Mouse (Mus musculus): Measurements from ENCODE around the gene Usp5. TPM values are rescaled to one million over a fixed set of nuclear protein-coding genes. Genes with fewer than 3 reads are reported as not detected.
A peak's percentile ranks its signal among the peaks of the same experiment; 100 is the strongest.

Gene Usp5
- total and polyA plus RNA-seq, 2 experiments from 2014 or later, result 201 to 218 TPM

DNA sequence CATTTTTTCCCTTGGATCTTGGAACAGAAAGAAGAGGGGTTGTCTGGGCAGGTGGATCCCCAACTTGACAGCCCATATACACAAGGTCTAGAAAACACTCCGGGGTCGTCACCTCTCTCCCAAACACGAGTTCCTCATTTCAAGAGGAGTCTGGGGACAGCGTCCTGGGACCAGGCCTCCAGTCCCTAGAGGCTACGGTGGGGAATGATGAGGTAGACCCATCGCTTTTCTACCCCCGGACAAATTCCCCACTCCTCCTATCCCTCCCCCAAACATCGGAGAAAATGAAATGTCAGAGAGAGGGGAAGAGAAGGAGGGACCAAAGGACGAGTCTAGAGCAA, 60.6 kb downstream of the Usp5 start:
- H3K9ac ChIP-seq (replicated peaks; ENCODE audit: low read length, poor library complexity, severe bottlenecking), result peak overlapping the region; percentile 76
- H3K4me3 ChIP-seq (ENCODE audit: low read depth, low read length), result peak overlapping the region; percentile 53
- DNase-seq (ENCODE audit: low spot score) (no peak), ATAC-seq (ENCODE audit: low FRiP score) (peak; percentile 2; the same call in 1 of the 2 replicates)
- no peak for TF ChIP-seq CTCF (IDR thresholded peaks at IDR 0.05)
- H3K27me3 ChIP-seq (ENCODE audit: insufficient read depth, low read length), result no peaks in the 10 kb centered on the region
- WGBS, result 6% methylated on average over 9 of the region's 9 CpGs
- H3K9me3 ChIP-seq (ENCODE audit: low read length), result no peaks in the 10 kb centered on the region
- peaks cover 15% of the 10 kb centered on the region; the same call in 1 of the 2 replicates for H3K4me1 ChIP-seq (ENCODE audit: insufficient read depth, low read length)
- H3K4me2 ChIP-seq (ENCODE audit: low read depth, low read length, poor library complexity, severe bottlenecking), result peak overlapping the region; percentile 75
- H3K36me3 ChIP-seq (ENCODE audit: insufficient read depth, low read length), result 0 out of 2 replicates have a peak, but pooled peaks cover 2% of the 10 kb centered on the region
- H3K27ac ChIP-seq (ENCODE audit: low read depth, low read length), result peak overlapping the region; percentile 60

DNA sequence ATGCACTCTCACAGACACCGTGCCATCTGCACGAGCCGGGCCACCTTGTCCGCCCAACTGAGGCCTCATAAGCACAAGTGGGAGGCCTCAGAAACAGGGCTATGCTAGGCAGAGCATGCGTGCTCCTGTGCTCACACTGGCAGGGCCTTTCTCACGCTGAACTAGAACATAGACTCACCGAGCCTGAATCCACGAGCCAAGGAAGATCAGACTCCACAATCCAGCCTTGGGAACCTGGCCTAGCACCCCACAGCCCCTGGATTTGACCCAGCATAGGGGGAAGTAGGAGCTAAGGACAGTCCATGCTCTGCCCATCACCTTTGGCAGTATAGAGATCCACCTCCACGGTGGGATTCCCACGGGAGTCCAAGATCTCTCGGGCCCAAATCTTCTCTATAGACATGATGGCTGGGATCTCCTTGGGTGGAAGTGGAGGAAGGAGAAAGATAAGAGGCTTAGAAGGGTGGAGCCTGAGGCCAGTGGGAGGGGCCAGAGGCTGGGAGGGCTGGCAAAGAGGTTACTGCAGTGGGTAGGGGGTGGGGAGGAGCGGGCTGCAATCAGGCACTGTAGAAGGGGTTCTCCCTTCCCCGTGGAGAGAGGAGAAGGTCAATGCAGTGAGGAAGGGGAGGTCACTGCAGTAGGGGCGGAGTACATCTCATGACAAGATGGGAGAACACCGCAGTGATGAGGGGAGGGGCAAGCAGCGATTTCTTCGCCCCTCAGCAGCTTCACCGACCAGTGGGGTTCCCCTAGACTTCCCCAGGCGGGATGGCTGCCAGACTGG, 61.2 kb downstream of the Usp5 start:
- ATAC-seq (ENCODE audit: low FRiP score), result peak; percentile 24
- peak; percentile 54 for DNase-seq (ENCODE audit: low spot score)
- Histone ChIP-seq H3K4me2 (ENCODE audit: low read depth, low read length, poor library complexity, severe bottlenecking) (peak overlapping the region; percentile 75), H3K27ac (ENCODE audit: low read depth, low read length) (peak overlapping the region; percentile 60), H3K9me3 (ENCODE audit: low read length) (no peaks in the 10 kb centered on the region), H3K36me3 (ENCODE audit: insufficient read depth, low read length) (0 out of 2 replicates have a peak, but pooled peaks cover 2% of the 10 kb centered on the region), H3K27me3 (ENCODE audit: insufficient read depth, low read length) (no peaks in the 10 kb centered on the region), H3K9ac (replicated peaks; ENCODE audit: low read length, poor library complexity, severe bottlenecking) (peak overlapping the region; percentile 76), H3K4me1 (ENCODE audit: insufficient read depth, low read length) (peaks cover 15% of the 10 kb centered on the region; the same call in 1 of the 2 replicates), H3K4me3 (ENCODE audit: low read depth, low read length) (peak overlapping the region; percentile 53)
- WGBS, result 24% methylated on average over 19 of the region's 19 CpGs
- no peak for TF ChIP-seq CTCF (IDR thresholded peaks at IDR 0.05)

DNA sequence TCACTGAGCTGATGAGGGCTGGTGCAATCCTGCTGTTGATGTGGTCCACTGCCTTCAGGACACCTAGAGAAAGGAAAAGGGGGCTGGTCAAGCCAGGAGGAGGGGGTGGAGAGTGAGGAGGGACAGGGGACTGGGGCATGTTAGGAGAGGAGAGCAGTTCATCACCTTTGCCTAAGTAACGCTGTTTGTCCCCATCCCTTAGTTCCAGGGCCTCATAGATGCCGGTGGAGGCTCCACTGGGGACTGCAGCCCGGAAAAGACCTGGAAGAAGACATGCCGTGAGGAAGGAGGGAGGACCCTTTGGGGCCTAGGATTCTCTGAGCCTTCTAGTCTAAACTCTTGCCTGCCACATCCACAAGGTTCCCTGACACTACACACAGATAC, 61.8 kb downstream of the Usp5 start:
- H3K4me1 ChIP-seq (ENCODE audit: insufficient read depth, low read length), result peaks cover 15% of the 10 kb centered on the region; the same call in 1 of the 2 replicates
- H3K9me3 ChIP-seq (ENCODE audit: low read length), result no peaks in the 10 kb centered on the region
- no peaks in the 10 kb centered on the region for H3K27me3 ChIP-seq (ENCODE audit: insufficient read depth, low read length)
- H3K4me2 ChIP-seq (ENCODE audit: low read depth, low read length, poor library complexity, severe bottlenecking), result peak overlapping the region; percentile 75
- no peak for ATAC-seq (ENCODE audit: low FRiP score)
- WGBS, result 32% methylated on average over 4 of the region's 4 CpGs
- peak overlapping the region; percentile 53; the same call in 1 of the 2 replicates for H3K4me3 ChIP-seq (ENCODE audit: low read depth, low read length)
- peak overlapping the region; percentile 60 for H3K27ac ChIP-seq (ENCODE audit: low read depth, low read length)
- no peak for DNase-seq (ENCODE audit: low spot score)
- peak overlapping the region; percentile 76 for H3K9ac ChIP-seq (replicated peaks; ENCODE audit: low read length, poor library complexity, severe bottlenecking)
- peaks cover 7% of the 10 kb centered on the region; the same call in 1 of the 2 replicates for H3K36me3 ChIP-seq (ENCODE audit: insufficient read depth, low read length)
- TF ChIP-seq CTCF (IDR thresholded peaks at IDR 0.05), result no peak

DNA sequence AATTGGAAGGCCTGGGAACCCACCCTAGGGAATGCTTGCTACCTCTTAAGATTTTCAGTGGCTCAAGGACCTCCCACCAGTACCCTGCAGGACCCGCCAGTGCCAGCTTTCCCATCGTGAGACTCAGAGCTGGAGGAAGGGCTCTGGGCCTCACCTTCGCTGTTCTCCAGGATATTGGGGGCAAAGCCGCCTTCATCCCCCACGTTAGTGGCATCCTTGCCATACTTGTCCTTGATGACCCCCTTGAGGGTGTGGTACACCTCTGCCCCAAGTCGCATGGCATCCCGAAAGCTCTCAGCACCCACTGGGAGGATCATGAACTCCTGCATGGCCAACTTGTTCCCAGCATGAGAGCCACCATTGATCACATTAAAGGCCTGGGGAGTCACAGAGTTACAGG, 63.3 kb downstream of the Usp5 start:
- Histone ChIP-seq H3K4me1 (ENCODE audit: insufficient read depth, low read length) (peaks cover 15% of the 10 kb centered on the region; the same call in 1 of the 2 replicates), H3K36me3 (ENCODE audit: insufficient read depth, low read length) (peaks cover 11% of the 10 kb centered on the region), H3K9ac (replicated peaks; ENCODE audit: low read length, poor library complexity, severe bottlenecking) (no peak overlapping the region), H3K27ac (ENCODE audit: low read depth, low read length) (no peak overlapping the region), H3K9me3 (ENCODE audit: low read length) (no peaks in the 10 kb centered on the region), H3K4me3 (ENCODE audit: low read depth, low read length) (no peak overlapping the region), H3K27me3 (ENCODE audit: insufficient read depth, low read length) (no peaks in the 10 kb centered on the region), H3K4me2 (ENCODE audit: low read depth, low read length, poor library complexity, severe bottlenecking) (no peak overlapping the region)
- DNase-seq (ENCODE audit: low spot score) (no peak), ATAC-seq (ENCODE audit: low FRiP score) (no peak)
- no peak for TF ChIP-seq CTCF (IDR thresholded peaks at IDR 0.05)
- 83% methylated on average over 7 of the region's 7 CpGs for WGBS

Other genes with a start within 250 kb of the Usp5 start
- gene C1s2, start 193.4 kb downstream of the Usp5 start, total RNA-seq (2014; rRNA removed), result 0.09 TPM in 1 of 2 replicates, not detected in the other
- gene C1s2, start 193.4 kb downstream of the Usp5 start, polyA plus RNA-seq (2015; fragmentation: Nextera tagmentation; extraction: Ambion mirVana), result 0.13 and 0.21 TPM in 2 replicates
- gene Lpcat3, start 166.5 kb downstream of the Usp5 start, total RNA-seq (2014; rRNA removed), result 31.4 and 35.0 TPM in 2 replicates
- 40.0 and 43.2 TPM in 2 replicates for gene Lpcat3, start 166.5 kb downstream of the Usp5 start, polyA plus RNA-seq (2015; fragmentation: Nextera tagmentation; extraction: Ambion mirVana)
- 75.6 and 99.9 TPM in 2 replicates for gene Emg1, start 117.3 kb downstream of the Usp5 start, total RNA-seq (2014; rRNA removed)
- 87.2 and 89.8 TPM in 2 replicates for gene Emg1, start 117.3 kb downstream of the Usp5 start, polyA plus RNA-seq (2015; fragmentation: Nextera tagmentation; extraction: Ambion mirVana)
- 197 and 230 TPM in 2 replicates for gene Phb2, start 117.1 kb downstream of the Usp5 start, total RNA-seq (2014; rRNA removed)
- 265 and 269 TPM in 2 replicates for gene Phb2, start 117.1 kb downstream of the Usp5 start, polyA plus RNA-seq (2015; fragmentation: Nextera tagmentation; extraction: Ambion mirVana)
- gene Ptpn6, start 90.8 kb downstream of the Usp5 start, total RNA-seq (2014; rRNA removed), result 2.3 and 3.4 TPM in 2 replicates
- 3.2 and 4.0 TPM in 2 replicates for gene Ptpn6, start 90.8 kb downstream of the Usp5 start, polyA plus RNA-seq (2015; fragmentation: Nextera tagmentation; extraction: Ambion mirVana)
- gene Grcc10, start 88.1 kb downstream of the Usp5 start, total RNA-seq (2014; rRNA removed), result 244 and 246 TPM in 2 replicates
- gene Grcc10, start 88.1 kb downstream of the Usp5 start, polyA plus RNA-seq (2015; fragmentation: Nextera tagmentation; extraction: Ambion mirVana), result 710 and 723 TPM in 2 replicates
- gene Gm45234, start 73.5 kb downstream of the Usp5 start, total RNA-seq (2014; rRNA removed), result not detected in 2 replicates
- not detected in 2 replicates for gene Gm45234, start 73.5 kb downstream of the Usp5 start, polyA plus RNA-seq (2015; fragmentation: Nextera tagmentation; extraction: Ambion mirVana)
- 30.7 and 38.0 TPM in 2 replicates for gene Atn1, start 73.0 kb downstream of the Usp5 start, total RNA-seq (2014; rRNA removed)
- gene Atn1, start 73.0 kb downstream of the Usp5 start, polyA plus RNA-seq (2015; fragmentation: Nextera tagmentation; extraction: Ambion mirVana), result 25.5 and 30.4 TPM in 2 replicates
- 221 and 267 TPM in 2 replicates for gene Eno2, start 59.8 kb downstream of the Usp5 start, total RNA-seq (2014; rRNA removed)
- gene Eno2, start 59.8 kb downstream of the Usp5 start, polyA plus RNA-seq (2015; fragmentation: Nextera tagmentation; extraction: Ambion mirVana), result 175 and 189 TPM in 2 replicates
- 12.7 and 12.8 TPM in 2 replicates for gene Lrrc23, start 49.8 kb downstream of the Usp5 start, total RNA-seq (2014; rRNA removed)
- gene Lrrc23, start 49.8 kb downstream of the Usp5 start, polyA plus RNA-seq (2015; fragmentation: Nextera tagmentation; extraction: Ambion mirVana), result 6.1 and 9.0 TPM in 2 replicates
- gene Spsb2, start 20.8 kb downstream of the Usp5 start, total RNA-seq (2014; rRNA removed), result 5.9 and 9.3 TPM in 2 replicates
- 10.2 and 10.9 TPM in 2 replicates for gene Spsb2, start 20.8 kb downstream of the Usp5 start, polyA plus RNA-seq (2015; fragmentation: Nextera tagmentation; extraction: Ambion mirVana)
- 392 and 419 TPM in 2 replicates for gene Tpi1, start 15.2 kb downstream of the Usp5 start, total RNA-seq (2014; rRNA removed)
- 415 and 480 TPM in 2 replicates for gene Tpi1, start 15.2 kb downstream of the Usp5 start, polyA plus RNA-seq (2015; fragmentation: Nextera tagmentation; extraction: Ambion mirVana)
- 9.4 and 16.7 TPM in 2 replicates for gene Cdca3, start 63 bp upstream of the Usp5 start, total RNA-seq (2014; rRNA removed)
- gene Cdca3, start 63 bp upstream of the Usp5 start, polyA plus RNA-seq (2015; fragmentation: Nextera tagmentation; extraction: Ambion mirVana), result 15.0 and 16.0 TPM in 2 replicates
- 0.52 and 0.66 TPM in 2 replicates for gene Gnb3, start 10.8 kb upstream of the Usp5 start, total RNA-seq (2014; rRNA removed)
- 0.23 and 1.1 TPM in 2 replicates for gene Gnb3, start 10.8 kb upstream of the Usp5 start, polyA plus RNA-seq (2015; fragmentation: Nextera tagmentation; extraction: Ambion mirVana)
- gene P3h3, start 28.3 kb upstream of the Usp5 start, total RNA-seq (2014; rRNA removed), result 67.4 and 74.4 TPM in 2 replicates
- 9.8 and 11.2 TPM in 2 replicates for gene P3h3, start 28.3 kb upstream of the Usp5 start, polyA plus RNA-seq (2015; fragmentation: Nextera tagmentation; extraction: Ambion mirVana)
- gene Gpr162, start 34.5 kb upstream of the Usp5 start, total RNA-seq (2014; rRNA removed), result 198 and 225 TPM in 2 replicates
- 38.3 and 39.3 TPM in 2 replicates for gene Gpr162, start 34.5 kb upstream of the Usp5 start, polyA plus RNA-seq (2015; fragmentation: Nextera tagmentation; extraction: Ambion mirVana)
- gene Cd4, start 58.7 kb upstream of the Usp5 start, total RNA-seq (2014; rRNA removed), result 0.19 and 2.8 TPM in 2 replicates
- gene Cd4, start 58.7 kb upstream of the Usp5 start, polyA plus RNA-seq (2015; fragmentation: Nextera tagmentation; extraction: Ambion mirVana), result 0.25 and 0.58 TPM in 2 replicates
- 1.1 and 2.1 TPM in 2 replicates for gene Lag3, start 82.2 kb upstream of the Usp5 start, total RNA-seq (2014; rRNA removed)
- 2.8 and 3.5 TPM in 2 replicates for gene Lag3, start 82.2 kb upstream of the Usp5 start, polyA plus RNA-seq (2015; fragmentation: Nextera tagmentation; extraction: Ambion mirVana)
- gene Ptms, start 90.6 kb upstream of the Usp5 start, total RNA-seq (2014; rRNA removed), result 814 and 944 TPM in 2 replicates
- gene Ptms, start 90.6 kb upstream of the Usp5 start, polyA plus RNA-seq (2015; fragmentation: Nextera tagmentation; extraction: Ambion mirVana), result 810 TPM in 2 replicates
- gene Mlf2, start 101.9 kb upstream of the Usp5 start, total RNA-seq (2014; rRNA removed), result 512 and 647 TPM in 2 replicates
- gene Mlf2, start 101.9 kb upstream of the Usp5 start, polyA plus RNA-seq (2015; fragmentation: Nextera tagmentation; extraction: Ambion mirVana), result 628 and 643 TPM in 2 replicates
- 108 and 131 TPM in 2 replicates for gene Cops7a, start 136.1 kb upstream of the Usp5 start, total RNA-seq (2014; rRNA removed)
- gene Cops7a, start 136.1 kb upstream of the Usp5 start, polyA plus RNA-seq (2015; fragmentation: Nextera tagmentation; extraction: Ambion mirVana), result 92.3 and 97.1 TPM in 2 replicates
- gene Pianp, start 167.2 kb upstream of the Usp5 start, total RNA-seq (2014; rRNA removed), result 31.8 and 36.1 TPM in 2 replicates
- gene Pianp, start 167.2 kb upstream of the Usp5 start, polyA plus RNA-seq (2015; fragmentation: Nextera tagmentation; extraction: Ambion mirVana), result 97.0 and 97.5 TPM in 2 replicates
- gene Zfp384, start 179.7 kb upstream of the Usp5 start, total RNA-seq (2014; rRNA removed), result 33.2 and 38.6 TPM in 2 replicates
- 9.0 and 9.7 TPM in 2 replicates for gene Zfp384, start 179.7 kb upstream of the Usp5 start, polyA plus RNA-seq (2015; fragmentation: Nextera tagmentation; extraction: Ambion mirVana)
- gene Ing4, start 210.3 kb upstream of the Usp5 start, total RNA-seq (2014; rRNA removed), result 60.4 and 69.8 TPM in 2 replicates
- 97.8 and 104 TPM in 2 replicates for gene Ing4, start 210.3 kb upstream of the Usp5 start, polyA plus RNA-seq (2015; fragmentation: Nextera tagmentation; extraction: Ambion mirVana)
- 6.9 and 12.6 TPM in 2 replicates for gene Acrbp, start 220.2 kb upstream of the Usp5 start, total RNA-seq (2014; rRNA removed)
- gene Acrbp, start 220.2 kb upstream of the Usp5 start, polyA plus RNA-seq (2015; fragmentation: Nextera tagmentation; extraction: Ambion mirVana), result 7.2 and 7.8 TPM in 2 replicates
- gene Lpar5, start 238.4 kb upstream of the Usp5 start, total RNA-seq (2014; rRNA removed), result 0.90 and 1.7 TPM in 2 replicates
- 0.52 and 0.71 TPM in 2 replicates for gene Lpar5, start 238.4 kb upstream of the Usp5 start, polyA plus RNA-seq (2015; fragmentation: Nextera tagmentation; extraction: Ambion mirVana)